Mouse (Mus musculus) mouse trophoblast stem cell (cell line): ENCODE results near the gene Strn.

Experiments
- in situ Hi-C, 2 experiments: fragments of 300-500 bp; cut with MseI, MboI; formaldehyde crosslinking; loops; 2 replicates in 1 of 2; 3 replicates in 1 of 2; pipeline ENCODE4 v1.15.1; 2025

Gene Strn

GRCm38 (mm10) chr17:78619981-78620380, 117.0 kb downstream of the Strn start:
- in situ Hi-C loops, result no loop called here

- in situ Hi-C loops, result no loop called here
Measured at GRCm38 (mm10) chr17:78618164-78618693, 118.8 kb downstream of the Strn start.

GRCm38 (mm10) chr17:78615096-78615495, 121.9 kb downstream of the Strn start:
- in situ Hi-C loops, result no loop called here

- in situ Hi-C loops, result no loop called here
Measured at GRCm38 (mm10) chr17:78614481-78614880, 122.5 kb downstream of the Strn start.

GRCm38 (mm10) chr17:78611117-78611516, 125.9 kb downstream of the Strn start:
- in situ Hi-C loops, result no loop called here

- in situ Hi-C loops, result no loop called here
Measured at GRCm38 (mm10) chr17:78609191-78609855, 127.7 kb downstream of the Strn start.

GRCm38 (mm10) chr17:78608716-78609115, 128.3 kb downstream of the Strn start:
- in situ Hi-C loops, result no loop called here

- in situ Hi-C loops, result no loop called here
Measured at GRCm38 (mm10) chr17:78608135-78608670, 128.8 kb downstream of the Strn start.

- in situ Hi-C loops, result loop anchor here in 1 of 2 experiments (5.0 kb wide), 1 partner anchor 133 kb away; the partner anchor contains the start of gene Strn
Measured at GRCm38 (mm10) chr17:78604431-78604830, 132.6 kb downstream of the Strn start.

GRCm38 (mm10) chr17:78603872-78604271, 133.1 kb downstream of the Strn start:
- in situ Hi-C loops, result loop anchor here in 1 of 2 experiments (5.0 kb wide), 1 partner anchor 133 kb away; the partner anchor contains the start of gene Strn

GRCm38 (mm10) chr17:78602316-78602715, 134.7 kb downstream of the Strn start:
- in situ Hi-C loops, result loop anchor here in 1 of 2 experiments (5.0 kb wide), 1 partner anchor 135 kb away; the partner anchor contains the start of gene Strn

GRCm38 (mm10) chr17:78601601-78602000, 135.4 kb downstream of the Strn start:
- in situ Hi-C loops, result loop anchor here in 1 of 2 experiments (5.0 kb wide), 1 partner anchor 136 kb away; the partner anchor contains the start of gene Strn

GRCm38 (mm10) chr17:78601042-78601441, 136.0 kb downstream of the Strn start:
- in situ Hi-C loops, result loop anchor here in 1 of 2 experiments (5.0 kb wide), 1 partner anchor 136 kb away; the partner anchor contains the start of gene Strn
